Mouse (Mus musculus): ENCODE results near the gene Sppl3. TPM values are rescaled to one million over a fixed set of nuclear protein-coding genes. Genes with fewer than 3 reads are reported as not detected.

The Sppl3 gene
- total and polyA plus RNA-seq, 3 experiments: 14.3 to 29.2 (median 14.9) TPM

GRCm38 (mm10) chr5:115003224-115003873, 7.6 kb upstream of the Sppl3 start:
- no peaks in the 10 kb centered on the region for H3K36me3 ChIP-seq (replicated peaks in 1 of 2; ENCODE audit: control insufficient read depth in 1 of 2, insufficient read depth in 1 of 2, low read length in 1 of 2)
- TF ChIP-seq MAX (IDR thresholded peaks at IDR 0.05; ENCODE audit: low read length) (peak; percentile 70; the same call in 1 of the 2 replicates), E2F4 (IDR thresholded peaks at IDR 0.05; ENCODE audit: insufficient replicate concordance, low read depth, low read length) (no peak), TCF12 (IDR thresholded peaks at IDR 0.05; ENCODE audit: low read depth, low read length) (peak; percentile 41; the same call in 1 of the 2 replicates), USF2 (conservative IDR thresholded peaks at IDR 0.05; ENCODE audit: low read depth, low read length) (no peak), NELFE (IDR thresholded peaks at IDR 0.05; ENCODE audit: low read depth, low read length) (no peak), CHD1 (IDR thresholded peaks at IDR 0.05; ENCODE audit: low read depth, low read length) (no peak), SIN3A (IDR thresholded peaks at IDR 0.05; ENCODE audit: low read length) (peak; percentile 48; the same call in 1 of the 2 replicates), CHD2 (IDR thresholded peaks at IDR 0.05; ENCODE audit: low read length) (0 out of 2 replicates have a peak, but pooled peaks have one; percentile 65), MEF2A (IDR thresholded peaks at IDR 0.05; ENCODE audit: borderline replicate concordance, low read depth, low read length) (peak; percentile 72), NRF1 (IDR thresholded peaks at IDR 0.05; ENCODE audit: low read depth, low read length) (no peak), MYC (IDR thresholded peaks at IDR 0.05; ENCODE audit: low read depth, low read length) (peak; percentile 60; the same call in 1 of the 2 replicates), RCOR1 (conservative IDR thresholded peaks at IDR 0.05; ENCODE audit: low read depth, low read length) (0 out of 2 replicates have a peak, but pooled peaks have one; percentile 44), EP300 (IDR thresholded peaks at IDR 0.05; ENCODE audit: low read length) (peak; percentile 61; the same call in 1 of the 2 replicates), MXI1 (IDR thresholded peaks at IDR 0.05; ENCODE audit: low read depth, low read length) (peak; percentile 42; the same call in 1 of the 2 replicates), IRF4 (IDR thresholded peaks at IDR 0.05; ENCODE audit: low read depth, low read length) (peak; percentile 81), USF1 (IDR thresholded peaks at IDR 0.05; ENCODE audit: low read depth, low read length) (no peak)
- no peak overlapping the region for H3K27ac ChIP-seq (ENCODE audit: insufficient read depth, low read depth)
- 0 out of 2 replicates have a peak overlapping the region, but pooled peaks have one; percentile 10 for H3K9ac ChIP-seq (ENCODE audit: insufficient read depth, low read depth)
- in situ Hi-C loops (cut with MboI; ENCODE audit: low pct_ligation_motif_present, low pct_unique_long_range_greater_than_20kb, low sequenced_read_pairs) (no loop called here), dilution Hi-C loops (cut with MboI; ENCODE audit: extremely low pct_ligation_motif_present, extremely low pct_unique_long_range_greater_than_20kb, low sequenced_read_pairs) (no loop called here)
- H3K27me3 ChIP-seq (replicated peaks): peaks cover 2% of the 10 kb centered on the region
- peaks cover 8 to 28% of the 10 kb centered on the region in 2 experiments for H3K4me1 ChIP-seq (ENCODE audit: control insufficient read depth in 1 of 2, insufficient read depth in 2 of 2)
- DNase-seq (ENCODE audit: extremely low read depth): peak; percentile 49
- H3K4me3 ChIP-seq (replicated peaks in 1 of 3; ENCODE audit: low read depth in 2 of 3, low read length in 2 of 3, poor library complexity in 1 of 3): peak overlapping the region; percentile 3 to 24 (median 11)
- H3K79me2 ChIP-seq (replicated peaks; ENCODE audit: control insufficient read depth, extremely low read depth, insufficient read depth, poor library complexity, severe bottlenecking): no peaks in the 10 kb centered on the region
- no peaks in the 10 kb centered on the region for H3K9me3 ChIP-seq (replicated peaks; ENCODE audit: low read length)
- H3K4me2 ChIP-seq (ENCODE audit: insufficient read depth, low read depth, poor library complexity, severe bottlenecking): peak overlapping the region; percentile 88

DNA sequence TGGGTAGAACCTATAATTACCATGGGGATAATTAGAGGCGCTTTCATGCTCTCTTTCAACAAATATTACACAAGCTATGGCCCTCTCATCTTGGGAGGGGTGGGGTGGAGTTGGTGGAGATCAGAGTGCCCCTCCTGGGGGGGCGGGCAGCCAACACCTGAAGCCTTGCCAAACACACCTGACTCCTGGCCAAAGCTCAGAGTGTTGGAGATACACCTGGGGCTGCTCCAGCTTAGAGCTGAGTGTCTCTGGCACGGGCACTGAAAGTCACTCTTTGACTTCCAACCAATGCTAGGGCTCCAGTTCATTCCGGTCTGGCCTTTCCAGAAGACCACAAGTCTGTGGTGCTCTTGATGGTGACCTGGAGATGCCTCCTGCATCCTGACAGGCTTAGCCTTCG, 3.2 kb upstream of the Sppl3 start:
- Histone ChIP-seq H3K4me1 (ENCODE audit: control insufficient read depth in 1 of 2, insufficient read depth in 2 of 2) (peaks cover 6 to 39% of the 10 kb centered on the region in 2 experiments), H3K9me3 (replicated peaks; ENCODE audit: low read length) (no peaks in the 10 kb centered on the region), H3K36me3 (replicated peaks in 1 of 2; ENCODE audit: control insufficient read depth in 1 of 2, insufficient read depth in 1 of 2, low read length in 1 of 2) (no peaks in the 10 kb centered on the region), H3K27me3 (replicated peaks) (no peaks in the 10 kb centered on the region), H3K27ac (ENCODE audit: insufficient read depth, low read depth) (no peak overlapping the region), H3K9ac (ENCODE audit: insufficient read depth, low read depth) (no peak overlapping the region), H3K4me3 (replicated peaks in 1 of 3; ENCODE audit: low read depth in 2 of 3, low read length in 2 of 3, poor library complexity in 1 of 3) (no peak overlapping the region), H3K4me2 (ENCODE audit: insufficient read depth, low read depth, poor library complexity, severe bottlenecking) (no peak overlapping the region), H3K79me2 (replicated peaks; ENCODE audit: control insufficient read depth, extremely low read depth, insufficient read depth, poor library complexity, severe bottlenecking) (peaks cover 15% of the 10 kb centered on the region)
- dilution Hi-C loops (cut with MboI; ENCODE audit: extremely low pct_ligation_motif_present, extremely low pct_unique_long_range_greater_than_20kb, low sequenced_read_pairs): no loop called here
- in situ Hi-C loops (cut with MboI; ENCODE audit: low pct_ligation_motif_present, low pct_unique_long_range_greater_than_20kb, low sequenced_read_pairs): no loop called here
- TF ChIP-seq NELFE (IDR thresholded peaks at IDR 0.05; ENCODE audit: low read depth, low read length) (no peak), SMC3 (IDR thresholded peaks at IDR 0.05; ENCODE audit: low read depth, low read length) (no peak), UBTF (IDR thresholded peaks at IDR 0.05; ENCODE audit: low read depth, low read length) (no peak), POLR2A (IDR thresholded peaks at IDR 0.05; ENCODE audit: low read depth, low read length) (no peak), CTCF (conservative IDR thresholded peaks at IDR 0.05 in 1 of 2, IDR thresholded peaks at IDR 0.05 in 1 of 2; ENCODE audit: low read depth in 2 of 2, low read length in 2 of 2) (no peak), TBP (conservative IDR thresholded peaks at IDR 0.05; ENCODE audit: low read depth, low read length) (no peak), JUND (conservative IDR thresholded peaks at IDR 0.05; ENCODE audit: low read depth, low read length) (no peak)
- no peak for DNase-seq (ENCODE audit: extremely low read depth)

Measured in CH12.LX (cell line).